Mouse (Mus musculus): Measurements from ENCODE around the gene Eif4enif1.
A peak's percentile ranks its signal among the peaks of the same experiment; 100 is the strongest.
"Not testable (repeated sequence)": the region's sequence is repeated elsewhere in the genome, so short reads cannot be mapped to it uniquely, and the experiment has no call there.

The Eif4enif1 gene

DNA sequence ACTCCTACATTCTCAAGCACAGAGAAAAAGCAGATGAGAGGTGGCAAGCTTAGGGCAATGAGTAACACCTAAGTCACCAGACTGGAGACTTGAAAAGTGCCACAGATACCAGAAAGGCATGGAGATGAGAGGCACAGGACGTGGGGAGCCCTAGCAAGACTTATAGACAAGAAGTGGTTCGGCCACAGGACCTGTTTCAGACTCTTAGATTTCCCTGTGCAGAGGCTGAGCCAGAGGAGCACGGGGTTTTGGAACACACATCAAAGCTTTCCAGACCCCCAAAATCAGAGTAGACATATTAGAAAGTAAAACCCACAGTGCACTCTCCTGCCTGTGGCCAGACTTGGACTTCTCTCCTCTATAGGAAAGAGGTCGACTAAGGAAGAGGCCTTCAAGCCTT lies 20.9 kb upstream of the Eif4enif1 start:
- peak; percentile 69 for DNase-seq (ENCODE audit: low read depth, low spot score)

DNA sequence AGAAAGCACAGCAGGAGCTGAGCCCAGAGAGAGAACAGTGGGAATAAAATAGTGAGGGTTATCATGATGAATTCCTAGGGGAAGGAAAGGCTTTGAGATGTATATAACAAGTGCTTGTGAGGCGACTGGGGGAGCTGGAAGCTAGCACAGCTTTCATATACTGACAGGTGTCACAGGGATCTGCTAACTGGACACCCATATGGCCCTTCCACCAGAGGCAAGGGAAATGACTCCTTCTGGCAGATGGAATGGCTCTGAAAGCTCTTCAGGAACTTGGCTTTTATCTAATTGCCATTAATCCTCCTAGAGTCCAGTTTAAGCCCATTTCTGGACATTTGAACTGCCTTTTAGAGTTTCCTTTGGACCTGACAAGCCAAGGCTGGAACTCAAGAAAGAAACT lies 20.2 kb upstream of the Eif4enif1 start:
- not testable (repeated sequence) for DNase-seq (ENCODE audit: low read depth, low spot score)

GRCm38 (mm10) chr11:3182707-3183106 lies 19.5 kb upstream of the Eif4enif1 start:
- DNase-seq (ENCODE audit: low read depth, low spot score), result not testable (repeated sequence)

DNA sequence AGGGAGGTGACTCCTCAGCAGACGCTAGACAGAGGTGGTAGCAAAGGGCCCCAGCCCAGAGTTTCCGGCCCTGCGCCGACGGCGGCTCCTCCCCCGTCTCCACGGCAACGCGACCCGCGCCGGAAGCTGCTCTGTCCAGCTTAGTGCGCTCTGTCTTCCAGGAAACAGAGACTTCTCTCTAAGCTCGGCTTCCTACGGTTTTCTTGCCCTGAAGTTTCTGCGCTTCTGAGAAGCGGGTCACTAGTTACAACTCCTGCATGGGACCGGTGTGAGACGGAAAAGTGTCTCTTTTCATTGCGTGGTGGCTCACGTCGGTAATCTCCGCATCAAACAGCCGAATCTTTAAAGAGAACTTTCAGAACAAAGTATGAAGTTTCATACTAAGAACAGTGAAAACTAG lies 8.8 kb upstream of the Eif4enif1 start, which contains the start of gene Sfi1:
Gene Sfi1, minus strand, starts transcription at position 101 of the 400 bp plus-strand sequence.
- no peak for DNase-seq (ENCODE audit: low read depth, low spot score)

- DNase-seq (ENCODE audit: low read depth, low spot score), result not testable (repeated sequence)
These were observed 1.6 kb upstream of the Eif4enif1 start for GRCm38 (mm10) chr11:3200636-3201035.

DNA sequence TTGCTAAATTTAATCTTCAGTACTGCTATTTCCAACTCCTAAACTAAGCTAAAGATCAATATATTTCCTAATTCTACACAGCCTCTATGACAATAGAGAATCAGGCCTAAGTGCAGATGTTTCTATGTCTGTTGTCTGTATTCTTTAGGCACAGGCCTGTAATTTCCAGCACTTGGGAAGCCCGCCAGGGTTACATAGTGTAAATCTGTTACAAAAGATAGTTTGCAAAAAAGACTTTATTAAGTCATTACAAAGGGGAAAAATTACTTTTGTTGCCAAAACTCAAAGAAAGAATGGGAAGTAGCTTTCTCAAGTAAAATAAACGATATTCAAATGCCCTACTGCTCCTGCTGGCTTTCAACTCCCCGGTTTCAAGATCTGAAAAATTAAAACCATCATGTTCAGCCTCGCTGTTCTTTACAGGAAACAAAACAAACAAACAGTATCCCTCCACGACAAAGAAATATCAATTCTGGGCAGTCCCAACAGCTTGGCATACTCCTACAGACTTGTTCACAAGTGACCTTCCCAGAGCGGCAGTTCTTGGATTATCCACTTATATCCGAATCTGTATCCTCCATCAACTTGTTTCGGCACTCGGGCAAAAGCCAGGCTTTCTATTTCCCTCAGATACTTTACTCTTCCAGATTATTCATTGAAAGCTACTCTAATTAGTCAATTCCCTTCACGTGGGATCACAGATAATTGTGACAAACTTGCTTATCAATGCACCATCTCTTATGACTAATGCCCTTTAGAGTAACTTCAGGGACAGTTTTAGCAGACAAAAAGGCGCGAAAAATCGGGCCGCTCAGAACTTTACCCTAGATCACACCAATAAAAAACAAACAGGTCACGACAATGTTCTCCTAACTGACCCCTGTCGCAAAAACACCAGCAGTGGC lies 614 bp upstream of the Eif4enif1 start:
- DNase-seq (ENCODE audit: low read depth, low spot score), result no peak

DNA sequence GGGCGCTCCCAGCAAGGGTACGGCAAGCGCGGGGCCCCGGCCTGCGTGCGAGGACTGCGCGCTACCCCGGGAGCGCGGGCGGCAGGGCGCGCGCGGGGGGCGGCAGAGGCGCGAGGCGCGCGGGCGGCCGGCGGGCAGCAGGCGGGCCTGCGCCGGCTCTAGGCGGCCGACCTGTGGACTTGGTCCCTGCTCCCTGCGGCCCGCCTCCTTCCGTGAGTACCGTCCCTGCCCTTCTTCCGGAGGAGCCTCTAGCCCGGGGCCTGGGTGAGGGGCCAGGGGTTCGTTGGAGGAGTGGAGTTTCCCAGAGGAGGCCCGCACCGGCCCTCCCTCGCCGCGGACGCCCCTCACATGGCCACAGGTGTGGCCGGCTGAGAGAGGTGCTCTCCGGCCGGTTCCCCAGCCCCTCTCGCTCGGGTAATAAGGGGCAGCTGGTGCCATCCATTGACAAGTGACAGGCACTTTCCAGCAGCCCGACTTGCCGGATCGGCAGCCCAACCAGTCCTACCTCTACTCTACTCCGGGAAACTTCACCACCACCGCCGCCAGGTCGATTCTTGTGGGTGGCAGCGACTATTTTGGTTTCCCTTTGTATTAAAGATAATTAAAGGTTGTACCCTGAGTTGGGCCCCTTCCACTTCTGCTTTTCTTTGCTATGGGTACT lies 719 bp downstream of the Eif4enif1 start:
- peak; percentile 68 for DNase-seq (ENCODE audit: low read depth, low spot score)

DNA sequence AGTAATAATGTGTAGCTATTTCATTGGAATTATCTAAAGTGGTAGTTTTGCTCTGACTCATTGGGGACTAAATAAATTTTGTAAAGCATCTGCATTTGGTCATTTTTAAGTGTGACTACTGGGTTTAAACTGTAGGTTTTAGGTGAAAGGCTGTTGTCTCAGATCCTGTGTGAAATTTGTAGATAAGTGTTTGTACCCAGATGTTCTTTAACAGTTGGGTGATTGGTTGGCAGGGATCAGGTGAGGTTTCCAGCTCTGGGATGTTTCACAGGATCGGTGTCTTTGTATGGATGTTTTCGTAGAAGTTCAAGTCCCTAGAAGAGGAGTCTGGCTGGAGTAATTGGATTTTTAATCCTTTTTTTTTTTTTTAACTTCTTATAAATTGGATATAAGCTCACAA lies 1.6 kb downstream of the Eif4enif1 start:
- peak; percentile 14 for DNase-seq (ENCODE audit: low read depth, low spot score)

DNA sequence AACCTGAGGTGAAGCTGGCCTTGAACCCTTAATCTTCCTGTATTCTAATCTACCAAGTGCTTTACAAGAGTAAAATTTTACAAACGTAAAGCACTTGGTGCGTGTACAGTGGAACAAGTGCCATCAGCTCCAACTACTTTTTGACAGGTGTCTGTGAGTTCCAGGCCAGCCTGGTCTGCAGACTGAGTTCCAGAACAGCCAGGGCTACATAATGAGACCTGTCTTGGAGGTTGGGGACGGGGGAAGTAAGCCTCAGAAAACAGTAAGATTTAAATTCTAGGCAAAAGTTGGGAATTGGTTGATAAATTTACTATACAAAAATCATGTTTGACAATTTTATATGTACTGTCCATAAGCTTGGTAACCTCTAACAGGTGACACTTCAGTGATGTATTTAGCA lies 3.0 kb downstream of the Eif4enif1 start:
- DNase-seq (ENCODE audit: low read depth, low spot score), result no peak

DNA sequence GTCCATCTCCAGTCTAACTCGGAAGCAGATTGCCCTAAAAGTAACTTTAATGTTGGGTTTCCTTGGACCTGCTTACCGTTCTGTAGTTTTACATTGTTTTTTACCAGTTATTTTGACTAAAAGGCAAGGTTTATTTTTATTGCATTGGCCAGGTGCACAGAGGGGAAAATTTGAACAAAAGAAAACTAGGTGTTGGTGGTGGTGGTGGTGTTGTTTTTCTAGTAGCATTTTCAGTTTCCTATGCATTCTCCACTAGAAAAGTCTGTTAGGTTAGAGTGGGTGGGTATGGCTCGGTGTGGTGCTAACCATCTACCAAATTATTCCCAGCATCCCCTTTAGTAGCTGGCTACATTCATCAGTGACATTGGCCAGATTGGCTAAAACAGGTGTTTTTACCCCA lies 4.6 kb downstream of the Eif4enif1 start:
- DNase-seq (ENCODE audit: low read depth, low spot score), result no peak

DNA sequence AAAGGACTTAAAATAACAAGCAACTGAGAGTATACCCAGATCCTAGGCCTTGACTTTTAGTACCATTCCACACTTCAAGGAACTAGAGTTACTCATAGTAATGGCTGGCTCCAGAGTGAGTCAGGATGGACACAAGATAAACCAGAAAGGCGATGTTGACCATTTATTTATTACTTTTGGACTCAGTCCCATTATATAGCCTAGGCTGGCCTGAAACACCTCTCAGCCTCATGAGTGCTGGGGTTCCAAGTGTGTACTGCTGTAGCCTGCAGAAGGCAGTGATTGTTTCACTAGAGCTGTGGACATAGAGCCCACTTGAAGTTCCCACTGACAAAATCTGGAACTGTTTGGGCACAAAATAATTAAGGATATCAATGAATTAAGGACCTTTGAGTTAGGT lies 10.3 kb downstream of the Eif4enif1 start:
- no peak for DNase-seq (ENCODE audit: low read depth, low spot score)

GRCm38 (mm10) chr11:3223105-3223504 lies 20.9 kb downstream of the Eif4enif1 start:
- DNase-seq (ENCODE audit: low read depth, low spot score), result no peak

DNA sequence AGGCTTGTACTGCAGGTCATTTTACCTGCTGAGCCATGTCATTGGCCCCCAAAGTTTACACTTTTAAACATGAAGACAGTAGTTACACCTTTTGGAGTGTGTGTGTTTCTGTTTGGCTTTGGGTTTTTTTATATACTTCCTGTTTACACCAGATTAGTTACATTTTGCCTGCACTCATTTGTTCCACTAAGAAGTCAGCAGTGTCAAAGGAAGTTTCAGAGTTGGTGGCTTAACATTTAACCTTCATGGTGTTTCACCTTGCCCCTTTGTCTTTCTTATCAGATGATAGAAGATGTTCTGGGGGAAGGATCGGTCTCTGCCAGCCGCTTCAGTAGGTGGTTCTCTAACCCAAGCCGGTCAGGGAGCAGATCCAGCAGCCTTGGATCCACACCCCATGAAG lies 24.9 kb downstream of the Eif4enif1 start:
- DNase-seq (ENCODE audit: low read depth, low spot score), result peak; percentile 53

- no peak for DNase-seq (ENCODE audit: low read depth, low spot score)
These were observed 30.1 kb downstream of the Eif4enif1 start for GRCm38 (mm10) chr11:3232248-3232647.

DNA sequence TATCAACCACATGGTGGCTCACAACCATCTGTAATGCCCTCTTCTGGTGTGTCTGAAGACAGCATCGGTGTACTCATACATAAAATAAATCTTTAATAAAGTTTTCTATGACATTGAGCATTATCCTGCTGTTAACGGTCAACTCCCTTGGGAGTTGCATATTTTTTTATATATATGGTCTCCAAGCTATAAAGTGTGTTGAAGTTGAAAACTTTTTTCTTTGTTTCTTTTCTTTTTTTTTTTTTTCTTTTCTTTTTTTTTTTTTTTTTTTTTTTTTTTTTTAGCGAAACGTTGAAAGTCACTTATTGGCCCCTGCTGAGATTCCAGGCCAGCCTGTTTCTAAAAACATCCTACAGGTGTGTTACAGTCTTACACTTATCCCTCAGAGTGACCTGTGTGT lies 31.5 kb downstream of the Eif4enif1 start:
- no peak for DNase-seq (ENCODE audit: low read depth, low spot score)

- no peak for DNase-seq (ENCODE audit: low read depth, low spot score)
These were observed 33.1 kb downstream of the Eif4enif1 start for GRCm38 (mm10) chr11:3235277-3235676.

GRCm38 (mm10) chr11:3242395-3242794 lies 40.2 kb downstream of the Eif4enif1 start:
- no peak for DNase-seq (ENCODE audit: low read depth, low spot score)

GRCm38 (mm10) chr11:3243771-3244170 lies 41.6 kb downstream of the Eif4enif1 start:
- DNase-seq (ENCODE audit: low read depth, low spot score), result no peak

GRCm38 (mm10) chr11:3247387-3247786 lies 45.2 kb downstream of the Eif4enif1 start:
- DNase-seq (ENCODE audit: low read depth, low spot score), result no peak

DNA sequence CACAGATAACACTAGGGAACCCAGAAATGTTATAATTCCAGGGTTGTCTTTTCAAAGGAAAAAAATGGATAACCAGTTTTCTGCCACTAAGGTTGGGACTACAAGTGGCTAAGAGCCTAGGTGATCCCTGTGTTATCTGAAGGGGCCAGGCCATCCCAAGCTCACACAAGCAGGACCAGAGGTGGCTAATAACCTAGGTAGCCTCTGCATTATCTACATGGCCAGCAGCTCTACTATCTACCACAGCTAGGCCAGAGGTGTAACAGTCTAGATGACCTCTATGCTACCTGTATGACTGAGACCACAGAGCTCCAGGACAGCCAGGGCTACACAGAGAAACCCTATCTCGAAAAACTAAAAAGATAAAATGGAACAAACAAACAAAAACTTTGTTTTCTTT lies 57.3 kb downstream of the Eif4enif1 start:
- no peak for DNase-seq (ENCODE audit: low read depth, low spot score)

GRCm38 (mm10) chr11:3265291-3266078 lies 63.3 kb downstream of the Eif4enif1 start:
- no peak for DNase-seq (ENCODE audit: low read depth, low spot score)

- peak; percentile 94 for DNase-seq (ENCODE audit: low read depth, low spot score)
These were observed 64.0 kb downstream of the Eif4enif1 start, which contains the start of gene Drg1 for GRCm38 (mm10) chr11:3266079-3266685. Drg1 (minus strand) TSS chr11:3266415.
